Mouse (Mus musculus) kidney, postnatal 0 days (tissue): Measurements from ENCODE around the gene Kcnd3. TPM values are rescaled to one million over a fixed set of nuclear protein-coding genes. Genes with fewer than 3 reads are reported as not detected.

ENCODE experiments used
- ATAC-seq: fragments of 200-750 bp; cut with Nextera tagmentation; replicated peaks from 2 replicates; pipeline ENCODE4 v1.8.0; 2017; ENCODE audit warnings: low read depth, moderate number of reproducible peaks, moderate TSS enrichment, moderate library complexity; ENCODE audit not compliant: low FRiP score
- DNase-seq: peaks from one replicate; pipeline ENCODE4 v3.0.0-alpha.2; 2016; ENCODE audit warnings: low spot score
- H3K27ac ChIP-seq: fragments of 300-500 bp; sonication (generic); 2 replicates; pipeline ENCODE4 v1.5.1; 2014; ENCODE audit warnings: mild to moderate bottlenecking
- H3K27me3 ChIP-seq: fragments of 300-500 bp; sonication (generic); 2 replicates; pipeline ENCODE4 v1.6.1; 2014; ENCODE audit warnings: low read length, mixed read lengths; ENCODE audit not compliant: insufficient read depth
- H3K36me3 ChIP-seq: fragments of 300-500 bp; sonication (generic); 2 replicates; pipeline ENCODE4 v1.6.1; 2014; ENCODE audit warnings: low read length, mixed read lengths; ENCODE audit not compliant: insufficient read depth
- H3K4me1 ChIP-seq: fragments of 300-500 bp; sonication (generic); replicated peaks from 2 replicates; pipeline ENCODE4 v1.6.1; 2014; ENCODE audit warnings: antibody characterized with exemption, low read length, mixed read lengths; ENCODE audit not compliant: insufficient read depth
- H3K4me2 ChIP-seq: fragments of 300-500 bp; sonication (generic); 2 replicates; pipeline ENCODE4 v1.6.1; 2014; ENCODE audit warnings: mild to moderate bottlenecking, low read length, moderate library complexity, mixed read lengths
- H3K4me3 ChIP-seq: fragments of 300-500 bp; sonication (generic); replicated peaks from 2 replicates; pipeline ENCODE4 v1.5.1; 2014; ENCODE audit warnings: low read depth, low read length
- H3K9ac ChIP-seq: fragments of 300-500 bp; sonication (generic); 2 replicates; pipeline ENCODE4 v1.6.1; 2014; ENCODE audit warnings: low read depth, low read length
- H3K9me3 ChIP-seq: fragments of 300-500 bp; sonication (generic); replicated peaks from 2 replicates; pipeline ENCODE4 v1.6.1; 2016; ENCODE audit warnings: low read length, inconsistent platforms, mixed read lengths
- CTCF ChIP-seq: IDR thresholded peaks from 2 replicates; pipeline ENCODE4 v1.5.1; 2016; ENCODE audit warnings: antibody characterized with exemption, low read depth, mild to moderate bottlenecking, moderate library complexity
- WGBS: fragments of 180-500 bp; shearing (Covaris S2); extraction: QIAGEN DNeasy Blood & Tissue Kit; methylation state at CpG from one replicate; pipeline ENCODE4 v1.1.7; 2014; 5-methylcytosine and 5-hydroxymethylcytosine counted together
- polyA plus RNA-seq: library from polyadenylated mRNA; unstranded; fragments of >200 nt; fragmentation: Nextera tagmentation; extraction: Ambion mirVana; gene quantifications from 2 replicates; pipeline ENCODE4 v1.2.1, GENCODE M21; 2015

Kcnd3 gene
- polyA plus RNA-seq, 1 experiment from 2014 or later = 2.9 TPM

DNA sequence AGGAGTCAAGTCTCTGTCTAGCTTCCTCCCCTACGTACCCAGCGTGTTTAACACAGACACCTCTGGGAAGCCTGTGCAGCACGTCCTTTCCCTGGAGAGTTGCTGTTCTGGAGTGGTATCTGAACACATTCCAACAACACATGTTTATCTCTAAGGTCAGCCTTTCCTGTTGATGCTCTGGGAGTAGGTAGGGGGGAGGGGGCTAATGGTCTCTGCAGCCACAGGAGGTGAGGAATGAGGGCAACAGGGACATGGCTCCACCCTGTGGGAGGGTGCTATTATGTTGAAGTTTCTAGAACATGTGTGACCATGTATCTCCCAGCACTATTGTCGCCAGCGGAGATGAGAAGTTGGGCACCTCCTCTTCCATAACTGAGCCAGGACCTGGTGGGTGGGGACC is 249.3 kb downstream of the Kcnd3 start:
- Histone ChIP-seq H3K4me2 (no peak overlapping the region), H3K9ac (no peak overlapping the region), H3K4me3 (no peak overlapping the region), H3K9me3 (no peaks in the 10 kb centered on the region), H3K27me3 (no peaks in the 10 kb centered on the region), H3K4me1 (no peaks in the 10 kb centered on the region), H3K27ac (no peak overlapping the region), H3K36me3 (no peaks in the 10 kb centered on the region)
- WGBS = 51% methylated on average over 5 of the region's 5 CpGs
- no peak for TF ChIP-seq CTCF
- no peak for DNase-seq
- ATAC-seq = no peak

DNA sequence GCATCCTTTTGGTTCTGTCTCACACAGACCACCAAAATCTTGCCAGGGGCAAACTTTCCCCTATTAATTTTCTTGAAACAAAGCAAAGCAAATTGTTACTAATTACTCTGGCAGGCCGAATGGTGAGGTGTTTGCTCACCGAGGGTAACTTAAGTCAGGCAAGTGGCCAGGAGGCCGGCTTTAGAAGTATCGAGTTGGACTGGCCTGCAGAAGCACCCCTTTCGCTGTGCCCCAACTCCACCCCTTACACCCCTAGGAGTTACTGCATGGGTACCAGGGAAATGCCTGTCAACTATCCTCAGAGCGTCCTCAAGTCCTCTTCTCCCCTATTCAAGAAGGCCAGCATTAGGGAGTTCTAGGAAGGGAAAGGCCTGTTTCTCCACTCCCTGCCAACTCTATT is 251.4 kb downstream of the Kcnd3 start:
- no peak for TF ChIP-seq CTCF
- no peak overlapping the region for H3K4me2 ChIP-seq
- no peaks in the 10 kb centered on the region for H3K36me3 ChIP-seq
- no peak overlapping the region for H3K9ac ChIP-seq
- no peaks in the 10 kb centered on the region for H3K4me1 ChIP-seq
- DNase-seq = no peak
- 54% methylated on average over 6 of the region's 6 CpGs for WGBS
- no peak overlapping the region for H3K4me3 ChIP-seq
- no peak for ATAC-seq
- no peaks in the 10 kb centered on the region for H3K9me3 ChIP-seq
- no peak overlapping the region for H3K27ac ChIP-seq
- H3K27me3 ChIP-seq = no peaks in the 10 kb centered on the region

DNA sequence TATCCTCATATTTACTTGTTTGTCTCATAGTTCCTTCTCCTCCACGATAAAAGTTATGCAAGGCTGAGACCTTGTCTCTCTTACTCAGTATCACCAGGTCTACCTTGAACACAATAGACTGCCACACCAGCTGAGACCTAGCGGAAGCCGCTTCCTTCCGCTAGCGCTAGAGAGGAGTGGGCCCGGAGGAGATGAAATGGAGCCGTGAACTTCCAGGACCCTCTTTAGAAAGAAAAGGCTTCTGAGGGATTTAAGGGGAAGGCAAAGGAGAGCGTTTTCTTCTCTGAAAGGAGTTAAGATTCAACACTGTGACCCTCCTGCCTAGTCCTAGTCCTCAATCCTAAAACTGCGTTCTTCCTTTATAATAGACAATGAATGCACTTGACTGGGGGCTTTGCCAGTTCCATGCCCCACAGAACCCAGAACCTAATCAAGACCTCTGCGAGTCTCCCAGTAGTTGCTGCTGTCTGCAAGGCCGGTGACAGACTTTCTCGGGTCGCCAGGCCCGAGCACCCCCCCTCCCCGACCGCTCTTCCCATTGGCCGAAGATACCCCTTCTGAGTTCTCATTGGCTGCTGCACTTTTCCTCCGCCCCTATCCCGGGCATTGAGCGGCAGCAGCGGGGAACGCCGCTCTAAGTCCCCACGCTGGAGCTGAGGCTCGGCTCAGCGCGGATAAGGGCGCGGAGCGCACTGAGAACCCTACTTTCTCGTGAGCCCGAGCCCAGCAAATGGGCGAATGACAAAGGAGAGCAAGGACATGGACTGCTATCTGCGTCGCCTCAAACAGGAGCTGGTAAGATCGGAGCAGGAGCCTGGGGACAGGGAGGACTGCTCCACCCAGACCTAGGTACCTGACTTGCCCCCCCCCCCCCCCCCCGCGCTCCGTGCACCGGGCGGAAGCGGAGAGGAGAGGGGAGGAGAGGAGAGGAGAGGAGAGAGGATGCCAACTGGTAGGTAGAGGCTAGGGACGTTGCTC is 252.2 kb downstream of the Kcnd3 start, which contains the start of gene Inka2:
Gene Inka2 (plus strand): TSS at position 569 of the 978 bp plus-strand sequence.
- DNase-seq = peak; percentile 94
- 0 out of 2 replicates have a peak within 1 kb of the TSS, but pooled peaks have one; percentile 10 for H3K27ac ChIP-seq
- TF ChIP-seq CTCF = no peak
- no peaks in the 10 kb centered on the region for H3K27me3 ChIP-seq
- peak within 1 kb of the TSS; percentile 98 for H3K4me2 ChIP-seq
- H3K9ac ChIP-seq = peak within 1 kb of the TSS; percentile 36
- peak; percentile 95 for ATAC-seq
- no peaks in the 10 kb centered on the region for H3K4me1 ChIP-seq
- H3K36me3 ChIP-seq = no peaks in the 10 kb centered on the region
- H3K4me3 ChIP-seq = peak within 1 kb of the TSS; percentile 50
- no peaks in the 10 kb centered on the region for H3K9me3 ChIP-seq
- 6% methylated on average over 39 of the region's 43 CpGs for WGBS

DNA sequence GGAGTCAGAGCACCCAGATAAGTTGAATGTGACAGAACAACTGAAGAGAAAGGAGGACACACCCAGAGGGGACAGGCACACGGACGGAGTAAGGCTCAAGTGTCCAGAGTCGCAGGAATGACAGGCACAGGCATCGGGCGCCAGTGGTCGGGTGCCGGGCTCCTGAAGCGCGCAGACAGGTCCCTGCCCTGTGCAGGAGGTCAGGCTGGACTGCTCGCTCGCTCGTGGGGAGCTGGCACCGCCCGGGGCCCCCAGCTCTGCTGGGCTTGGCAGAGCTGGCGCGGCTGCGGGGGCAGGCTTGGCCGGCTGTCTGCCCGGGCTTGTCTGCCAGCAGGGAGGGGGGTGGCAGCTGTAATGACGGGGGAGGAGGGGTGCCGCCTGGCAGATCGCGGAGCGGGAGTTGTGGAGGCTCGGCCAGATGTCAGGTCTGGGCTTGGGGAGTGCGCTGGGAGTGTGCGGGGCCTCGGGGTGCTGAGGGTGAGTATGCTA is 253.0 kb downstream of the Kcnd3 start:
- no peaks in the 10 kb centered on the region for H3K36me3 ChIP-seq
- H3K4me3 ChIP-seq = peak overlapping the region; percentile 50
- H3K4me1 ChIP-seq = no peaks in the 10 kb centered on the region
- no peak overlapping the region for H3K27ac ChIP-seq
- H3K9ac ChIP-seq = peak overlapping the region; percentile 36
- H3K4me2 ChIP-seq = peak overlapping the region; percentile 98
- no peaks in the 10 kb centered on the region for H3K27me3 ChIP-seq
- no peak for TF ChIP-seq CTCF
- WGBS = under 1% methylated on average over 27 of the region's 28 CpGs
- H3K9me3 ChIP-seq = no peaks in the 10 kb centered on the region
- ATAC-seq (peak; percentile 41; the same call in 1 of the 2 replicates), DNase-seq (peak; percentile 53)

DNA sequence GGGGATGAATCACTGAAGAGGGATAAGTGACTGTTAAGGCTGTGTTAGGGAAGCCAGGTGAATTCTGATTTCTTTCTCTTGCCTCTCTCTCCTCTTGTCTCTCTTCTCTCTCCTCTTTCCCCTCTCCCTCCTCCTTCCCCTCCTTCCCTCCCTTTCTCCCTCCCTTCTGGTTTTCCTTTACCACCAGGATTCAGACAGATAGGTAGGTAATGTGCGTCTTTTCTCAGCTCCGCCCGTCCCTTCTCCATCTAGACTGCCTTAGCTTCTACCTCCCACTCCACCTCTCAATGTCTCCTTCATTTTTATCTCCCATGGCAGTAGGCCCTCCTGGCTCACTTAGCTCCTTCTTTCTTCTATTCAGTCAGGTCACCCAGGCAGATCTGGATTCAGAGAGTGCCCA is 253.4 kb downstream of the Kcnd3 start:
- no peak overlapping the region for H3K27ac ChIP-seq

DNA sequence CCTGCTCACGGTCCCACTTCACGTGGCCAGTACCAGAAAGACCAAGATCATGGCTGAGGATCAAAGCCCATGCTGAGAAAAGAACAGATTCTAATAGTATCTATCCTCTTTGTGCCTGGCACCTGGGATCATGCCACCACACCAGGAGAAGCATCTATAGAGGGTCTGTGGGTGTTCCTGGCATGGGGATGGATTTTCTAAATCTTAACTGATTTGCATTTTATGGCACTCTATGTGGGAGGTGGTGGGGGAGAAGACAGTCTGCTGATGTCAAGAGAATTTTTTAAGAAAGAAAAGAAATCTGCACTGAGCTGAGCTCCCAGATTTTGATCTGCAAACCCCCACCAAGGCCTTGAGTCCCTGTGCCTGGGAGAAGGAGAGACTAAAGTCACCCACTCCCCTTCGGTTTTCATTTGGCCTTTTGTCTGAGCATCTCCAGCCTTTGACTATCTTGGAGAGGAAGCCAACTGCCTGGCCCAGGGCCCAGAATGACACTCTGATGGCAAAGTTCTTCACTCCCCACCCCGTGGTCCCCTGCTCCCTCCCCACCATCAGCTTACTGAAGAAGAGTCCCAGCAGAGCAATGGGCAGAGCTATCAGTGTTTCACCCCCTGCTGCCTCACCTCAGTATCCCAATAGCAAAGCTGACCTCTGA is 254.4 kb downstream of the Kcnd3 start:
- Histone ChIP-seq H3K27ac (no peak overlapping the region), H3K27me3 (no peaks in the 10 kb centered on the region), H3K4me2 (no peak overlapping the region), H3K9ac (no peak overlapping the region), H3K36me3 (no peaks in the 10 kb centered on the region), H3K4me1 (no peaks in the 10 kb centered on the region), H3K4me3 (no peak overlapping the region), H3K9me3 (no peaks in the 10 kb centered on the region)
- DNase-seq (no peak), ATAC-seq (no peak)
- TF ChIP-seq CTCF = no peak
- WGBS = 34% methylated on average over 4 of the region's 4 CpGs

More for the DNA sequence above, 253.4 kb downstream of the Kcnd3 start:
- H3K4me3 ChIP-seq = peak overlapping the region; percentile 50
- peak overlapping the region; percentile 98 for H3K4me2 ChIP-seq
- no peaks in the 10 kb centered on the region for H3K36me3 ChIP-seq
- no peaks in the 10 kb centered on the region for H3K4me1 ChIP-seq
- 31% methylated on average over 3 of the region's 3 CpGs for WGBS
- TF ChIP-seq CTCF = no peak
- H3K27me3 ChIP-seq = no peaks in the 10 kb centered on the region
- H3K9ac ChIP-seq = peak overlapping the region; percentile 36; the same call in 1 of the 2 replicates
- DNase-seq (no peak), ATAC-seq (no peak)
- no peaks in the 10 kb centered on the region for H3K9me3 ChIP-seq
